Mouse (Mus musculus) testis, postnatal 14 days (tissue): ENCODE data around the gene Brat1.
"Not testable (repeated sequence)": the region's sequence is repeated elsewhere in the genome, so short reads cannot be mapped to it uniquely, and the experiment has no call there.

ENCODE experiments used
- DNase-seq: peaks from one replicate; pipeline ENCODE4 v3.0.0; 2021; ENCODE audit warnings: low spot score

The Brat1 gene

DNA sequence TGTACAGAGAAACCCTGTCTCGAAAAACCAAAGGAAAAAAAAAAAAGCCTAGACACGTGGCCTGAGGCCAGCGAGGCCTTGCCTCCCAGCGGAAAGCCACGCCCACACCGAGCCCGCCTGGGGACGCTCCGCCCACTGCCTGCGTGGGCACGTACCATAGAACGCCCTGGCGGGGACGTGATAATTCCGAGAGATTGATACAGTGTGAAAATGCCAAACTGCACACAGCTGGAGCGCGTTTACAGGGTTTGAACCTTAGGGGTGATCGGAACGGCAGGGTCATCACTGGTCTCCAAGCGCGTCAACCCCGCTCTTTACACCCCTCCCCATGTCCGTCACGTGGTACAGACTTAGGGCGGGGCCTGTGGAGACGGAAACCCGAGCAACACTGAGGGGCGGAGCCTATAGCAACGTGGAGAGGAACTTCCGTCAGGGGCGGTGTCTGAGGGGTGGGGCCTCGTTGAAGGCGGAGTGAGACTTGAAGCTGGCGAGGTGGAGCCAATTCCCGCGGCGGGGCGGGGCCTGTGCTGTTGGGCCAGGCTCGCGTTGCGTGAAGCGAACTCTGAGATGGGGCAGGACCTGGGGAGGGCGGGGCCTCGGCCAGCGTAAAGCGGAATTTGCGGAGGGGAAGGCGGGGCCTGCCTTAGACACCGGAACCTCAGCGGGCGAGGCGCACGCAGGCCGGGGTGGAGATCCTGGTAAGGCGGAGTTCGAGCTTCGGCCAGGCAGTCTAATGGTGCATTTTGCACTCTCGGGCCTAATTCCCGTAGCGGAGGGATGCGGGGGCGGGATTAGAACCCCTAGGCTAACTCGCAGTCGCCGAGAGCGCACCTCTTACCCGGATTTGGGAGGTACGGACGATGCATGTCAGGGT is at the start of gene Brat1:
Gene Brat1, plus strand, starts transcription at position 634 of the 874 bp plus-strand sequence.
- peak; percentile 100 for DNase-seq

DNA sequence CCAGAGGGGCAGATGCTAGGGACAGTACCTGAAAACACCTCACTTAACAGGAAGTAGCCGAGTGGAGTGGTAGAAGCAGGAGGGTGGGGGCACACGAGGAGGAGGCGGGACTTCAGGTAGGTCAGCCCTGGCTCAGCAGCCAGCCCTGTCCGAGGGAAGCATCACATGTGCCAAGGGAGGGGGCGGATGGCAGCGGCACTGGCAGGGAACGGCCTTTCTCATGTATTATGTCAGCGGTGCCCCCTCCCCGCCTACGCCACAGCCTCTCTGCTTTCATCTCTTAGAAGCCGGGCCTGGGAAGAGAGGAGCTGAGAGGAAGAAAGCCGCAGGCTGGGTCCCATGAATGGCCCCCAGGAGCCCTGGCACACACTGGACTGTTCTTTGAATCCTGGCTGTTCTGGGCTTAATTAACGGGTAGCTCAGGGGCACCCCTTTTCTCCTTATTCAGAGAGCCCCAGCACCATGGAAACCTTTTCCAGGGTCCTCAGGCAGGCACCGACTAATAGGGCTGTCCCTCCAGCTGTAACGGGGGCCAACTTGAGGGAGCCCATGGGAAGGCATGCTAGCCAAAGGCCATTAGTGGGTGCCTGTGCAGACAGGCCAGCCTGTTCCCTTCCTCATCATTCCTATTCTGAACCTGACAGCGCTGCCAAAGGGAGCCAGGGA is 45.1 kb upstream of the Brat1 start:
- no peak for DNase-seq

DNA sequence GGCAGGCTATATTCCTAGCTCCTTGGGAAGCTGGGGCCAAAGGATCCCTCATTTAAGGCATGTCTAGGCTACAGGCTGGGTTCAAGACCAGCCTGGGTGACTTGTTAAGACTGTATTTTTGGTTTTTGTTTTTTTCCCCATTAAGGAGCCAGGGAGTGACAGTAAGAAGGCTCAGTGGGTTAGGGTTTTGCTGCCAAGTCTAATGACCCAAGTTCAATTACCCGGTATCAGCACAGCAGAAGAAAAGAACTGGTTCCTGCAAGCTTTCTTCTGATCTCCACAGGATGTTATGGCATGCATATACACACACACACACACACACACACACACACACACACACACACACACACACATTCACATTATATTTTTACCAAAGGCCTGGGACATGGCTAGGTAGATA is 44.4 kb upstream of the Brat1 start:
- no peak for DNase-seq

DNA sequence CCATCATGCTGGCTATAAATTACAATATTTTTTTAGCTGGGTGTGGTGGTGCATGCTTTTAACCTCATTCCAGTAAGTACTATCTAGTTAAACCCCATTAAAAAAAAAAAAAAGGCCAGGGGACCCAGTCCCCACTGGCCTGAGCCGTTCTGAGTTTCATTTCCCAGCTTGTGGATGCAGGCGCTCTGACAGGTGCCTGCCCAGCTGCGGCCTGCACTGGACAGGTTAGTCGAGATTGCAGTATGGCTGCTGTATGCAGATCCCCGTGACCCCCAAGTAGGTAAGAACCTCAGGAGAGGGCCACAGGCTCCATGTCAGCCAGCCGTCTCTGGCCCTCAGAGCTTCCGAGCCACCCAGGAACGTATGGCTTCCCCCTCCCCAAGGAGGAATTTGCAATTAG is 43.4 kb upstream of the Brat1 start:
- DNase-seq: no peak

DNA sequence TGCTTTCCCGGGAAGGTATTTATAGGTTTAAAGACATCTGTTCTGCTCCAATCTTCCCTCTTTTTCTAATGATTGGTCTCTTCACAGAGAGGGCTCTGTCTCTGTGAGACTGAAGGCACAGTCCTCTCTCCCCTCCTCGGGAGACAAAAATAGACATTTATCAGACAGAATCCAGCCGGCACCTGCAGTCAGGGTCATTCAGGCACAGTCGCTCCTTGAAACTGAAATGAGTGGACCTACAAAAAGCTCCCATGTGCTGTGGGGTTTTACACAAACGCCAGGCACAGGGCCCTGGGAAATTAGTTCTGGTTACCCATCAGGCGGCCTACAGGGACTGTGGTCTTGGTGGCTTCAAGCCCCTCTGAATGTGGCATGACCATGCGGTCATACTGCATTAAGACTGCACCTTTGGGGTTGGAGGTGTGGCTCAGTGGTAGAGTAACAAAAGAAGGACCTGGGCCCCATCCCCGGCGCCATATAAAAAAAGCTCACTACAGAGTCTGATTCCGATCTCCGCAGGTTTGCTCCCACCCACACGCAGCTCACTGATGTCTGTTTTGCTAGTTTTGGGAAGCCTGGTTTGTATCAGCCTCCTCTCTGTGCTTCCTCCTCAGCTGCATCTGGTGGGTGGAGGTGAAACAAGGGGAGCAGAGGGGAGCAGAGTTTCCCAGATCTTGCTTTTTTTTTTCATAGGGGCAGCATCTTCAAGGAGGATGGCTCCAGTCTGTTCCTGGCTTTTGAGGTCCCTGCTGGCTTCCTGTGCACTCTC is 42.8 kb upstream of the Brat1 start:
- DNase-seq: no peak

DNA sequence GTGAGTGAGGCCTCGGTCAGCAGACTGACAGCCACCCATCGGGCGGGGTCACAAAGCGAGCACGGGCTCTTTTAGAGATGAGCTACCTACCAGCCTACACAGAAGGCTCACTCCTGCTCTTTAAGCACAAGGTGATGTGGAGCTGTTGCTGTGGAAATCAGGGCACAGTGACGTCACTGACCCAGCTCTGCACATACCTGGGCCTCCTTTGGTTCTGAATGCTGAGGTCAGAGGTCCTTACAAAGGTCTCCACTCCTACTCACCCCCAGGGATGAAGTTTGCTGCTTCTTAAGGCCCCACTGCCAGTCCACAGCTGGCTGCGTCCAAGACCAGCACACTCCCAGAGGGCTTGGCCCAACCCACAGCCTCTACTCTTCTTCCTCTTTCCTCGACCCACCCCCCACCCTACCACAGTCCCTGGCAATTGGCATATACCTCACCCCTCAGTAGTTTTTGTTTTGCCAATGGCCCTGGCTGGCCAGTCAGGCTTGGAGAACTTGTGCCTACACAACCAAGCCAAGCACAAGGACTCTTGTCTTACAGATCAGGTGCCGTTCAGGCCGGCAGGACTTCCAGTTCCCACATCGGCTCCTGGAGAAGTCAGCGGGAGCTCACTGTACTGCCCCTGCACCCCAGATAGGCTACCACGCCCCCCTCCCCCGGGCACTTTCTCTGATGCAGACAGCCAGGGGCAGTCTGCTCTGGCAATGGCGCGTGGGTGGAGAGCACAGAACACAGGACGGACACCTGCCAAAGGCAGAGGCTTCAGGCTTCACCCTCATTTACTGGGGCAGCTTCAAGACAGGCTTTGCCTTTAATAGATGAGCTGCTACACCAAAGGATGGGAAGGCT is 41.8 kb upstream of the Brat1 start:
- DNase-seq: peak; percentile 71

DNA sequence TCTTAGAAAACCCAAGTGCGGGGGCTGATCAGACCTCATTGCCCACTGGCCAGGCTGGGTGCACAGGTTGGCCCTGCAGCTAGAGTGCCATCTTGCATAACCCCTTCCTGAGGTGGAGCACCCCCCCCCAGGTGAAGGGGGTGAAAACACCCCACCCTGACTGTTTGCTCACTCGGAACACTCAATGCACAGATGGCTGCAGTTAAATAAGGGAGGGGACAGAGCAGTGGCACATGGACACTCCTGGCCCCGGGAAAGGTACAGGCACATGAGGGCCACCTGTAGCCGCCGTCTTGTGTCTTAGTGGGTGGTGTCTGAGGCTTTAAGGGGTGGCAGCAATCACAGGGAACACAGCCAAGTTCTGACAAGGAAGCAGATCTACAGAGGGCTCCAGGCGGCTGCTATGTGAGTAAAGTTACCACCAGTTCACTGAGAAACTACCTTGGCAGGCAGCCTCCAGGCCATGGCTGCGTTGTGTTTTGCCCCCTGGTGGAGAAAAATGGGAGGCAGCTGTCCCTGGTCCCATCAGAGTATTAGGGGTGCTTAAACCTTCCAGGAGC is 41.1 kb upstream of the Brat1 start:
- DNase-seq: no peak

DNA sequence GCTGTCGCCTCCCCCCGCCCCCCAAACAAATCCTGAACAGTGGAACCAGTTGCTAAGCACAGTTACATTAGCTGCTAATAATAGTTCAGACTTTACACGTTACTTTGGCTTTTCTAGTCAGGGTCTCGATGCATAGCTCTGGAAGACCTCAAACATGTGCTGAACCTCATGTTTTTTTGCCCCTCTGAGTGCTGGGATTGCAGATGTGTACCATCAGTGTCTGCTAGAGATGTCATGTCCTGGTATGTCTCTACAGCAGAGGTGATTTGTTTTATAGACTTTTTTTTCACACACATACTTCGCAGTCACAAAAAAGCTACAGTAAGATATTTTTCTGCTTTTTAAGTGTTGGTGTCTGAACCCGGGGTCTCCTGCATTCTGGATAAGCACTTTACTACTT is 32.7 kb upstream of the Brat1 start:
- DNase-seq: no peak

DNA sequence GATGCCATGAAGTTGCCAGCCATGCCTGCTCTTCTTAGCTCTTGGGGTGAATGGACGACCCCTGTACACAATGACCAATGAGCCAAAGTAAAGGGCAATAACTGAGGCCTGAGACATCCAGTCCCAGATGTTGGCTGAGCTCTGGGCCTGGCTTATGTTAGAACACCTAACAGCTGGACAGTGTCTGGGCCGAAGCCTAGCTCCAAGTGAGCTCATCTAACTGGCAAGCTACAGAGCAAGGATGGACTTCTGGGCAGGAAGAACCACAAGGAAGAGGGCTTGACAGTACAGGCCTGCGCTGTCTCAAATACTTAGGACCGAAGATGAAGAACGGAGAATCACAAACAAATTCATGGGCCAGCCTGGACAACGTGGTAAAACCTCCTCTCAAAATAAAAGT is 32.2 kb upstream of the Brat1 start:
- not testable (repeated sequence) for DNase-seq

DNA sequence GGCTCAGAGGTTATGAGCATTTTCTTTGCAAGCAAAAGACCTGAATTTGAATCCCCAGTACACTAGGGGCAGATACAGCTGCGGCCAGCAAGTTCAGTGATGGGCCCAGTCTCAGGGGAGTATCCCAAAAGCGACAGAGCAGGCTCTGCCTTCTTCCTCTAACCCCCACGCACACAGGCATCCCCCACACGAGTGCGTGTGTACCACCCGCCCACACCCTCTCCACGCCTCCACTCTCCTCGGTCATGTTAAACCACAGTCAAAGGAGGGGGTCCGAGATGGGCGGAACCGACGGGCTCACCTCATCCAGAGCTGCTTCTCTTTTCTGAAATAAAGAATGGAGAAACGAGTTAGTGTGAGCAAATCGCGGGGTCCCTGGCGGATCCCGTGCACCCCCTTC is 30.8 kb upstream of the Brat1 start:
- DNase-seq: no peak

DNA sequence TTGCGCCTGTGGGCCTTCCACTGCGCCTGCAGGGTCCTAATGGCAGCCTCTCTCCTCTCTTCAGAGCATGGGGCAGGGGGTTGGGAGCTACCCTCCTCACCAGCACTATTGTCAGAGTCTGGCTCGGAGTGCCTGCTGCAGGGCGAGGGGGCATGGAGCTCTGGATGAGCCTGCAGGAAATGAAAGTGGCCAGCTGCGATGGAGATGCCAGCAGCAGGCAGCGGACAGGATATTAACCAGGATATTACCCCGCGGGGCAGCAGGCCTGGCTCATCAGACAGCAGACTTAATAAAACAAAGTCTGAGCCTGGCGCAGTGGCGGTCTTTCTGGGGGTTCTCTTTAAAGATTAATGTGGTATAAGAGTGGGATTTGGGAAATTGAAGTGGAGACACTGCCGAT is 29.7 kb upstream of the Brat1 start:
- DNase-seq: no peak

DNA sequence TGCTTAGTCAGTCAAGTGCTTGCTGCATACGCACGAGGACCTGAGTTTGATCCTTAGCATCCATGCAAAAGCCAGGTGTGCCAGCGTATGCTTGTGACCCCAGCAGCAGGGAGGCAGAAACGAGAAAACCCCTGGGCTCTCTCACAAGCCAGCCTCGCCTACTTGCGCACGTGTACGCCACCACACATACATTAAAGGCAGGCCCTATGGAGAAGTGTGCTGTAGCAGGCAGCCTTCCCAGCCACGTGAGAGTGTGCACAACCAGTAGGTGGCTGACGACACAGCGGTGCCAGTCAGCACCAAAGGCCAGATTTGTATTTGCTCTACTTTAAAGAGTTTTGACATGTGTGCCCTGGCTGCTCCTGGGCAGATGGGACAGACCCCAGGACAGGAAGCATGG is 29.2 kb upstream of the Brat1 start:
- DNase-seq: no peak

DNA sequence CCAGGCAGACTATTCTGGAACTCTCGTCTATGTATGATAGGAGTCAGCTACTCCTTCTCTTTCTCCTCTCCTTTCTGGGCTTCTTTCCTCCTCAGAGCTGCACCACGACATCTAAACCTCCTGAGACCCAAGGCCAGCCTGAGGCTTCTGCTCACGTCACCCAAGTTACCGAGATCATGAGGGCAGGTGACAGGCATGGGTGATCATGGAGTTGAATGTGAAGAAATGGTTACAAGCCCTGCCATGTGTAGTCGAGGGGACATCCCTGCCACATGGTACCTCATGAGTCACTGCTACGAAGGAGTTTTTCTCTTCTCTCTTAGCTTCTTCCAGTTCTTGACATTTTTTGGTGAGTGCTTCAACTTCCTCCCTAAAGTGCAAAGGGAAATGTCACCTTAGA is 27.7 kb upstream of the Brat1 start:
- DNase-seq: no peak

DNA sequence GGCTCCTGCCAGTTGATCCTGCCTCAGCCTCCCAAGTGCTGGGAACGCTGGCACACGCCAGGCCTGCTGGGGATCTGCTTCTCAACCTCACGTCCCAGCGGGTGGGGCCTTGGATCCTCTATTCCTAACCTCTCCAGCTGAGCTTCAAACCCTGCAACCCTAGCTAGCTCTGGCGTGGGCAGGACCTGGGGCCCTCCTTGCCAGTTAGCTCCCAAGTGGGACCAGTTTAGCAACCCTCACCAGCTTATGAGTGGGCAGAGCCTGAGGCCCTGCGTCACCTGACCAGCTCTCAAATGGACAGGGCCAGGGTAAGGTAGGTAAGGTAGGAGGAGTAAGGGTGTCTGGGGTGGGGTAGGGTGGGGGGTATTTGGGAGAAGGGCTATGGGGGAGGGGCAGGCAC is 24.8 kb upstream of the Brat1 start:
- DNase-seq: no peak

DNA sequence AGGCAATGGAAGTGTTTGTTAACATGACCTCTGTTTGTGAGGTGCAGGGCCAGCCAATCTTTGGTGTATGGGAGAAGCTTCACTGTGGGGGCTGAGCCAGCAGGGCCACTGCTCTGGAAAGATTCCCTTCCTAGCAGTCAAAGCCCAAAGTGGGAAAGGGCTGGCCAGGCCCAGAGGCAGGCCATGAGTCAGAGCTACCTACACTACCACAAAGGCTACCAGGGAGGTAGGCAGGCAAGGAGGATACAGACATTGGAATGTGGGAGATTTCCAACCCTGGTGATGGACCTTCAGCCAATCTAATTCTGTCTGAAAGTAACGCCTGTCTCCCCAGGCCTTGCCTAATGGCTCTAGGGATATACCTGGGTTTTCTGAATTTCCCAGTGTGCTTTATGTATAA is 23.9 kb upstream of the Brat1 start:
- DNase-seq: no peak

DNA sequence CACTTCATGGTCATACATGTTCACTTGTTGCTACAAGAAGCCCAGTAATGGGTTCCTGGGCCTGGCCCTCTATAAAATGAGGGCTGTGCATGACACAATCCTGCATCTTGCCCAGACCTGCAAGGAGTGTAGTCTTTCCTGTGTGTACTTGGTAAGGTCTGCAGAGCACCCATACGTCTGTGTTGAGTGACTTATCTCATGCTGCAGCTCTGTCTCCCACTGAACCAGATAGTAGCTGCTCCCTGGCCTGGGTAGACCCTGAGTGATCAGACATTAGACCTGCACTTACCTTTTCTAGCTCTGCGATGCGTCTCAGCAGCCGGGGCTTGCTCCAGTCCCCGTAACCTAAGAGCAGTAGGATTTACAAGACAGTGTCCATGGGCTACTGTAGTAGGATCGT is 22.7 kb upstream of the Brat1 start:
- DNase-seq: no peak

DNA sequence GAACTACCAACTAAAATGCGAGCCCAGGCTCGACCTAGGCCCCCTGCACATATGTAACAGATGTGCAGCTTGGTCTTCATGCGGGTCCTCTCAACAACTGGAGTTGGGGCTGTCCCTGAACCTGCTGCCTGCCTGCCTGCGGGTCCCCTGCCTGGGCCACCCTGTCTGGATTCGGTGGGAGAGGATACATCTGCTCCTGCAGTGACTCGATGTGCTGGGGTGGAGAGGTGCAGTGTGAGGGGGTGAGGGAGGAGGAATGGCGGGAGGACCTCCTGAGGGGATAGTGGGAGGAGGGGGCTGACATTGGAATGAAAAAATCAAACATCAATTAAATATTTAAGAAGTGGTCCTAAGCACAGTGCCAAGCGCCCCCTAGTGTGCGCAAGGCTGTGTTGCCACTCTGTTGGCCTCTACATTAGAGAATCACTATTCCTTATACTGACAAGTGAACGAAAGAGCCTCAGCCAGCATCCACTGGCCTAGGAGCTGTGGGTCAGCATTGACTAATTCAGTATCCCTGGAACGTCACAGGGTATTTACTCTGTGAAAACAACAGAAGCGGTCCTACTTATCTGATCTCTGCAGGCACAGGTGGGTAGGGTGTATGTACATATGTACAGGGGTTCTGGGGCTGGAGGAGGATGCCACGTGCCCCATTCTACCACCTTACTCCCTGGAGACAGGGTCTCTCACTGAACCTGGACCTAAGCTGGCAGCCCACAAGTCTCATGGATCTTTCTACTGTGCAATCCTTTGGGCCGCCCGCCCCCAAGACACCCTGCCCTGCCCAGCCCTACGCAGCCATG is 20.3 kb upstream of the Brat1 start:
- no peak for DNase-seq

DNA sequence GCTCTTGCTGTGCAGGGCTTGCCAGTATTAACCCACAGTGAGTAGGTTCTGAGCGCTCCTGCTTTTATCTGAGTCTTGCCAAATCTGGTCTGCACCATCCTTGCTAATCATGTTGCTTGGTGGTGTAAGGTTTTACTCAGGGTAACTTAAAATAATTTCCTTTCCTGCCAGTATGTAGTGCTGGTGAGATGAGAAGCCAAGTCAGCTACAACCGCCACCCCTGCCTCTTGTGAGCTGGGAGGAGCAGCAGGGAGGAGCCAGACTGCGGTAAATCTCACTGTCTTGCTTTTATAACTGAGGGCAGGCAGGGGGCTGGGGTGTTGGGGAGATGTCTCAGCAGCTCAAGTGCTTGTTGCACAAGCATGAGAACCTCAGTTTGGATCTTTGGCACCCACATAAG is 16.4 kb upstream of the Brat1 start:
- no peak for DNase-seq

DNA sequence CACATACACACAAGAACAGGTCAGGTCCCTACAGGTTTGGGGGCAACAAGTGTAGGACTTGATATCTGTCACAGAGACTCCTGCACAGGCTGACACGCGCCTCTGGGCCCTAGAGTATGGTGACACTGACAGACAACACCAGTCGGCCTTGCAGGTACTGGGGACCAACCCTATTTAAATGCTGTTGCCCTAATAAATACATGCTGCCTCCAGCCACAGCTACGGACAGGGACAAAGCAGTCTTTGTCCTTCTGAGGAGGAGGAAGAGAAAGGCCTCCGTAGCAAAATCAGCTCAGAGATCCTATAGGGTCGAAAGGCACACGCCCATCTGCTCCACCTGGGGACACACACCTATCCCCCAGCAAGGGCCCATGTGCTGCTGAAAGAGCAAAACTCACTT is 8.8 kb upstream of the Brat1 start:
- DNase-seq: no peak

DNA sequence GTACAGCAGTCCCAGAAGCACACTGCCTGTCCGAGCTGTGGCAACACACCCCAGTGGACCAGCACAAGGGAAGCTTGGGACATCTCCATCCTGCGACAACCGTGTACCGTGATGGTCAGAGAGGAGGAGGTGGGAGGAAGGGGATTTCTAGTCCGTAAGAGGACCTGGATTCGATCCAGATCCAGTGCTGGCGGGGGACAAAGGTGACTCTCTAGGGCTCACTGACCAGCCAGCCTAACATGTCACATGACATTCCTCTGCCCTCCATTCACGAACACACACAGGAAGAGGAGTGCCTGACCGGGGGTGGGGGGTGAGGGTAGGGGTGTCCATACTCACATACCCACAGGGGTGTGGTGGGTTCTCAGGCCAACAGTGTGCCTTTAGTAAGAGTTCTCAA is 5.0 kb upstream of the Brat1 start:
- DNase-seq: no peak

DNA sequence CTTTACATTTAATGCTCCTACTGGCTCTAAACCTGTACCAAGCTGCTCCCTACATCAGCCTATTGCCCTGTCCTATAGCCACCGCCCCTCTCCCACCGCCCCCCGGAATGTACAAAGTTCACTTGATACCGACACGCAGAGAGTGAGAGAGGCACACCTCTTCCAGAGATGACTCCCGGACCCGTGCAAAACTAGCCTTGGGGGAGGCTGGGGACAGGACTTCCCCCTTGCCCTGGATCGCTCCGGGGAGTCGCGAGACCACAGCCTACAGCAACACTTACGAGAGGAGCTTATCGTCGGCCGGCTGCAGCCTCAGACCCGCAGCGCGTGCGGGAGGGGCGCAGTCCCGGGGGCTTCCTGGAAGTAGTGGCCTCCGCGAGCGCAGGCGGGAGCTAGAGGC is 3.1 kb upstream of the Brat1 start:
- no peak for DNase-seq
